Mouse (Mus musculus) gastrocnemius, adult 18-20 months (tissue): ENCODE results near the gene Sergef. TPM values are rescaled to one million over a fixed set of nuclear protein-coding genes. Genes with fewer than 3 reads are reported as not detected.
A peak's percentile ranks its signal among the peaks of the same experiment; 100 is the strongest.

Experiments
- DNase-seq: peaks from one replicate; pipeline ENCODE4 v3.0.0; 2021; ENCODE audit warnings: low spot score
- total RNA-seq, 2 experiments: library from RNA; stranded (reverse); gene quantifications; 2 replicates each; pipeline ENCODE4 v1.2.3; 2021

Gene Sergef
- total RNA-seq, 2 experiments from 2014 or later, result 3.9 to 4.3 TPM

- DNase-seq, result peak; percentile 12
Observed at GRCm38 (mm10) chr7:46448922-46449645, 190.5 kb downstream of the Sergef start.

- DNase-seq, result no peak
Observed at GRCm38 (mm10) chr7:46447473-46448165, 192.0 kb downstream of the Sergef start.

- no peak for DNase-seq
Observed at GRCm38 (mm10) chr7:46445896-46446295, 193.7 kb downstream of the Sergef start.

DNA sequence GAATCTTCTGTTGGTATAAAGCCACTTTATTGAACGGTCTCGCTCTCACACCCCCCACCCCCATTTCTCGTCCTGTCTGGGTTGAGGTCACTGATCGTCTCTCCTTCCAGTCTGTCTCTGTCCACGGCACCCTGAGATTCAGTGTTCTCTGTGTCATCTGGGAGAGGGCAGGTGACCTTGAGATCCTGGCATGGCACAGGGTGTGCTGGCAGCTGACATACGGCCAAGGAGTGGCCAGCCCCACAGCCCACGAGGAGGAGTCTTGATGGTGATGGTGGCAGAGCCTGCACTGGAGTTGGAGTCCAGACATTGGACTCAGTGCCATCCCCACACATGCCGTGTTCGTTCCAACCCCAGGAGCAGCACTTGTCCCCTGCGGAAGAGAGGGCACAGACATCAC, 196.4 kb downstream of the Sergef start:
- DNase-seq, result no peak

- DNase-seq, result no peak
Observed at GRCm38 (mm10) chr7:46438537-46439141, 201.0 kb downstream of the Sergef start.

- DNase-seq, result peak; percentile 39
Observed at GRCm38 (mm10) chr7:46435833-46436232, 203.8 kb downstream of the Sergef start.

DNA sequence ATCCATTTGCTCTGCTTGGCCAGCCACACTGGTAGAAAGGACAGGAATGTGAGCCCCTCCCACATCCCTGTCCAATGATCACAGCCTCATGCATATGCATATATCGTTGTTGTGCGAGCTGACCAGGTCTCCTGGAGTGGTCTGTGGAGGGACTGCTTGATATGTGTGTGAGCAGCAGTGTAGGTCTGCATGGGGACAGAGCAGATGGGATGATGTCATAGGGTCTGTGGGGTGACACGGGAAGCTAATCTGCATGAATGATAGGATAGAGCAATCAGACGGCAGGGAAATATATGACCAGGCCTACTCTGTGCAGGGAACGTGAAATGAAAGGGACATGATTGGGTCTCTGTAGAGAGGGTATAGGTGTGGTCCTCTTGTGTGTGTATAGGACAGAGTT, 205.7 kb downstream of the Sergef start:
- no peak for DNase-seq

- no peak for DNase-seq
Observed at GRCm38 (mm10) chr7:46425012-46425411, 214.6 kb downstream of the Sergef start.

- no peak for DNase-seq
Observed at GRCm38 (mm10) chr7:46423951-46424350, 215.7 kb downstream of the Sergef start.

- peak; percentile 75 for DNase-seq
Observed at GRCm38 (mm10) chr7:46422764-46423412, 216.7 kb downstream of the Sergef start.

- DNase-seq, result no peak
Observed at GRCm38 (mm10) chr7:46422052-46422763, 217.4 kb downstream of the Sergef start.

DNA sequence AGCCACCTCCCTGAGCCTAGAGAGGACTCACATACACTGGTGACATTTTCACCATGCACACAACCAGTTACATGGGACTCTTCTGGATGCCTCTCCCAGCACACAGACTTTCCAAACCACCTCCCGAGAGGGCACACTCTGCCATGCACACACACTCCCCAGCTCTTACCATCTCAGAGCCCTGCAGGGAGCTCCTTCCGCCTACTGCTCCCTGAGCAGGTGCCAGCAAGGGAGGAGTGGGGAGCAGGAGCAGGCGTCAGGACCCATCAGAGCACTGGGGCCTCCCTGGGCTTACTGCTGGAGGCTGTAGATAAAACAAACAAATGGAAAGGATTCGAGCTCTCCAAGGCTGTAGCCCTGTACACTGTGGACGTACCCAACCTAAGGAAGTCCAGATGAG, 218.1 kb downstream of the Sergef start:
- DNase-seq, result no peak

DNA sequence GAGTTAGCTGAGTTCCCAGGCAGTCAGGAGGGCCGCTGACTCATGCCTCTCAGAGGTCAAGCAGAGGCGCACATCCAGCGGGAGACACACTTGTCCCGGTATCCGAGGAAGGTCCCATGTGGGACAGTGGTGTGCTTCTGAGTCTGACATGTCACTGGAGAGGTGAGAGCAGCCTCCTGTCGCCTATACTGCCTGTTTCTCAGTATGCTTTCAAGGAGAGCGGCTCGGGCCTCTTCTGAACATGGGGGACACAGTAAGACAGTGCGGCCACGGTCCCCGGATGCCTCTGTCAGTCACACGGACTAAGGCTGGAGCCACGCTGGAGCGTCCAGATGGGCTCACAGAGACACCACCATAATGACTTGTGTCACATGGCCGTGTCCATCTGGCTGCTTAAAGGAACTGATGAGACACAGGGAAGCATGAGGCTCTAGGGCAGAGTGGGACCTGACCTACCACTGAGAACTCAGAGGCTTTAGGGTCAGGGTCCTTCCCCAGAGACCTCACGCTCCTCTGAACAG, 221.4 kb downstream of the Sergef start:
- DNase-seq, result no peak

DNA sequence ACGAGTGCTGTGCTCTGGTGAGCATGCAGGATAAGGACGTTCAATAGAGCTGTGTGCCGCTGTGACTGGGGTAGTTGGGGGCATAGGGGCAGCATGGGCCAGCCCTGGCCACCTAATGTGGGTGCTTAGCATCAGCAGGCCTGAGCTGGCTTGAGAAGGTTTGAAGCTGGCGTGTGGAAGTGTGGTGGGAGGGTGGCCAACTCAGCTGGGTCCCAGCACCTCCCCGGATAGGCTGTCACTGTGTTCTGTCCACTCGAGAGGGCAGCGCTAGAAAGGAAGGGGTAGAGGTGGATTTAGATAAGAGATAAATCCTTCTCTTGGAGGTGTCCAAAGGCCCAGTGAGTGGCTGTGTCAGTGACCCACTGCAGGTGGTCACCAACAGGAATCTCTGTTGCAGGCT, 222.1 kb downstream of the Sergef start:
- no peak for DNase-seq

DNA sequence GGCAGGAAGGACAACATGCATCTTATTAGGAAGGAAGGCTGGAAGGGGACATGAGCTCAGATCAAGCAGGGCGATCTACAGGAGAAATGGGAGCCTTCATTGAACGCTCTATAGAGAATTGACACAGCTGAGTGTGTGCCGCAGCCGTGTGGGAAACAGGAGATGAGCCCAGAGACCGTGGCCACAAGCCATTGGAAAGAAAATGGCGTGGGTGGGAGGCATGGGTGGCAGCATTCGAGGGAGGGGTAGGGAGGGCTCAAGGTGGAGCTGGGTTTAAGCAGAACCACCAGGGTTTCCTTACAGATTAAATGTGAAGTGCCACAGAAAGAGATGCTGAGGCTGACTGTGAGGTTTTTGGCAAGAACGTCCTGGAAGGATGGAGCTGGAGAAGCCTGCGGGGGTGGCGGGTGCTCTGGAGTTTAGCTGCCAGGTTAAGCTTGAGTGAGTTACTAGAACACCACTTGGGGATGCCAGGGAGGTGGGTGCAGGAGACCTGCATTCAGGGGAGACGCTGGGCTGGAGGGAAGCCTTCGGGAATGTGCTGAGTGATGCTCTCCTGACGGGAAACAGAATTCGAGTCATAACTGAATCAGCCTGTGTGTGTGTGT, 223.7 kb downstream of the Sergef start:
- DNase-seq, result no peak

- DNase-seq, result peak; percentile 77
Observed at GRCm38 (mm10) chr7:46413959-46414725, 225.5 kb downstream of the Sergef start.

- no peak for DNase-seq
Observed at GRCm38 (mm10) chr7:46412823-46413222, 226.8 kb downstream of the Sergef start.

DNA sequence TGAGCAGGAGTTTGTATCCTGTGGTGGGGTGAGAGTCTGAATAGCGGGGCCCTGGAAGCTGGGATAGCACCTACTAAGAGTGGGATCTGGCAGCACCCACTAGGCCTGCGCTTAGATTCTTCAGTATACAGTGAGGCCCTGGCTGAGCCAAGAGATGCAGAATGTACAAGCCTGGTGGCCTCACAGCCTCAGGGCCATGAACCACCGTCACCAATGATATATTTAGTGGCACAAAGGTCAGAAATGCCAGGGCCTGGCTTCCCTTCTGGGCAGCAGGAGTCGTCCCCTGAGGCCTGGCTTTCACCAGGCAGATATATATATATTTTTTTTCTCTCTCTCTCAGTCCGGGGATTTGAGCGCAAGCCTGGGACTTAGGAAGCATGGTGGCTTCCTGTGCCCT, 228.9 kb downstream of the Sergef start:
- DNase-seq, result peak; percentile 74

DNA sequence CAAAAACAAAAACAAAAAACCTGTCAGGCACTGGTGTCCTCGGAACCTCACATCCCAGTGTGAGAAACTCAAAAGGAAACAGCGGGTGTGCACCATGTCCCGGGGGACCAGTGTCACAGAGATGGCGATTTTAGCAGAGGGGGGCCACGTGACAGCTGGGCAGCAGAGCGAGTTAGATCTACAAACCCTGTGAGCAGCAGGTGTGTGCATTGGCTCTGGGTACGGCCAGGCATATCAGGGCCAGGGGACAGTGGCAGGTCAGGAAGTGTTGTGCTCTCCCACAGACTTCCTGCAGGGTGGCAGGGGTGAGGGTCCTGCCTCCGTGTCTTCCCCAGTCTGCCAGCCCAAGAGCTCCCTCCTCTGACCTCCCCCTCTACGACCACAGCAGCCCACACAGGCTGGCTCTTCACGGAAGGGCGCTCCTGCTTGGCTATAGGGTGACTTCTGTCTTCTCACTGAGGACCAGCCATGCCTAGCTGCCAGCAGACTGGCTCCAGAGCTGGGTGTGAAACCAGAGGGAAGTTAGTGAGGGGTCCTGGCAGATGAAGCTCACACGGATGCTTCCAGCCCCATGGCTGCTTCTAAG, 230.3 kb downstream of the Sergef start:
- no peak for DNase-seq

DNA sequence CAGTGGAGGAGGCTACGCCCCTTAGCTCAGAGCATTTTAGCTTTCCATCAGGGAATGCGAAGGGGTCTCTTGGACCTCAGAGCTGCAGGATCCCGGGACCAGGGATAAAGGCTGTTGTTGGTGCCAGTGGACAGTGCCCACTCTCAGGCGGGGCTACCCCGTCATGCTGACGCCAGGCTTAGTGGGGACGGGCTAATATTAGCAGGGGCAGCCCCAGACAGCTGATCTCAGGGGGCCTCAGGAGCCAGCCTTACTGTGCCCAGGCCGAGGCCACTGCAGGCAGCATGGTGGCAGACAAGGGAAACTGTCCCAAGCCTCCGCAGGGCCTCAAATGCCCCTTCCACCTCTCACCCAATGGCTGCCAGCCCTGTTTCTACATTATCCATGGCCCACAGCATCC, 231.0 kb downstream of the Sergef start:
- DNase-seq, result peak; percentile 71
